Mouse (Mus musculus): ENCODE data around the gene Gm16485. TPM values are rescaled to one million over a fixed set of nuclear protein-coding genes. Genes with fewer than 3 reads are reported as not detected.

The Gm16485 gene
- polyA plus RNA-seq, 1 experiment from 2014 or later: 0.06 TPM

DNA sequence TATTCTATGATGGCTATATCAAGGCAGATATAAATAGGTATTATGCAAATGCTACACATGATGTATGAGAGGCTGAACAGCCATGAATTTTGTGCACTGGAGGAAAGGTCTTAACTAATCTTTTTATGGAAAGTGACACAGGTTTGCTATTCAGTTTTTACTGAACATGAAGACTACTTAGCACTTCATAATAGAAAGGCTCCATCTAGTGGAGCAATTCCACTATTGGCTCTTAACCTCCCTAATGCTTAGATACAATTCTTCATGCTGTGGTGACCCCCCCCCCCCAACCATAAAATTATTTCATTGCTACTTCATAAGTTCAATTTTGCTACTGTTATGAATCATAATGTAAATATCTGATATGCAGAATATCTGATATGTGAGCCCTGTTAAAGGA lies 29.6 kb downstream of the Gm16485 start:
- Histone ChIP-seq H3K4me2 (replicated peaks; ENCODE audit: low read depth, low read length) (no peak overlapping the region), H3K9me3 (ENCODE audit: control insufficient read depth, low read length) (no peaks in the 10 kb centered on the region), H3K27ac (ENCODE audit: low read depth, low read length) (no peak overlapping the region), H3K36me3 (ENCODE audit: control insufficient read depth, insufficient read depth, low read length) (no peaks in the 10 kb centered on the region; the same call in 1 of the 2 replicates), H3K27me3 (ENCODE audit: control insufficient read depth, insufficient read depth, low read length) (no peaks in the 10 kb centered on the region), H3K9ac (ENCODE audit: low read depth, low read length) (no peak overlapping the region), H3K4me1 (replicated peaks; ENCODE audit: control insufficient read depth, insufficient read depth, low read length) (no peaks in the 10 kb centered on the region), H3K4me3 (ENCODE audit: low read depth, low read length) (no peak overlapping the region)
- ATAC-seq (ENCODE audit: low FRiP score): no peak
- no peak for DNase-seq (ENCODE audit: low spot score)

DNA sequence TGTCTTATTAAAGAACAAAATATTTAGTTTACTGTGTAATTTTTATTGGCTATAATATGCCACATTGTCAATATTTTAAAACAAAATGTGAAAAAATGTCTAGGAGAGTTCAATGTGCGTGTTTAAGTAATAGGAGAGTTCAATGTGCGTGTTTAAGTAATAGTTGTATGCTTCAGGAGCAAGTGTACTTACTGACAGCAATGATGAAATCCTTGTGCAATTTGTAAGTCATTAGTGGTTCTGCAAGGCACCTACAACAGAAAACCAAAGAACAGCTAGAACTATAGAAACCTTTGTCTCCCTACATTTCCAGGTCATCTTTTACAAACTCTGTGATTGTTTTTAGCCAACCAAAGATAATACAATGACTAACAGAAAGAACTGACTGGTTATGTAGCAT lies 43.5 kb downstream of the Gm16485 start:
- Histone ChIP-seq H3K36me3 (ENCODE audit: control insufficient read depth, insufficient read depth, low read length) (no peaks in the 10 kb centered on the region), H3K9ac (ENCODE audit: low read depth, low read length) (no peak overlapping the region), H3K4me3 (ENCODE audit: low read depth, low read length) (no peak overlapping the region), H3K4me1 (replicated peaks; ENCODE audit: control insufficient read depth, insufficient read depth, low read length) (no peaks in the 10 kb centered on the region), H3K9me3 (ENCODE audit: control insufficient read depth, low read length) (no peaks in the 10 kb centered on the region), H3K27me3 (ENCODE audit: control insufficient read depth, insufficient read depth, low read length) (no peaks in the 10 kb centered on the region), H3K4me2 (replicated peaks; ENCODE audit: low read depth, low read length) (no peak overlapping the region), H3K27ac (ENCODE audit: low read depth, low read length) (no peak overlapping the region)
- WGBS: 96% methylated on average over 2 of the region's 2 CpGs
- DNase-seq (ENCODE audit: low spot score) (no peak), ATAC-seq (ENCODE audit: low FRiP score) (no peak)

Other genes with a start within 250 kb of the Gm16485 start
- gene Pgr, start 72.0 kb upstream of the Gm16485 start, polyA plus RNA-seq (2014; fragmentation: Nextera tagmentation; extraction: Ambion mirVana): 0.15 and 0.26 TPM in 2 replicates

All from hindbrain, embryonic 11.5 days (tissue).